Mouse (Mus musculus) G1E-ER4 (cell line): ENCODE data around the gene Ifitm5. TPM values are rescaled to one million over a fixed set of nuclear protein-coding genes. Genes with fewer than 3 reads are reported as not detected.

ENCODE experiments used
- GATA1 ChIP-seq: IDR thresholded peaks from one replicate; pipeline ENCODE4 v1.8.0; 2012; ENCODE audit warnings: low read length, inconsistent platforms
- polyA plus RNA-seq: library from polyadenylated mRNA; stranded (reverse); fragments of >175 nt; gene quantifications from 2 replicates; pipeline ENCODE4 v1.2.3, GENCODE M21; 2012

Gene Ifitm5
- polyA plus RNA-seq, 1 experiment = 0.43 TPM

DNA sequence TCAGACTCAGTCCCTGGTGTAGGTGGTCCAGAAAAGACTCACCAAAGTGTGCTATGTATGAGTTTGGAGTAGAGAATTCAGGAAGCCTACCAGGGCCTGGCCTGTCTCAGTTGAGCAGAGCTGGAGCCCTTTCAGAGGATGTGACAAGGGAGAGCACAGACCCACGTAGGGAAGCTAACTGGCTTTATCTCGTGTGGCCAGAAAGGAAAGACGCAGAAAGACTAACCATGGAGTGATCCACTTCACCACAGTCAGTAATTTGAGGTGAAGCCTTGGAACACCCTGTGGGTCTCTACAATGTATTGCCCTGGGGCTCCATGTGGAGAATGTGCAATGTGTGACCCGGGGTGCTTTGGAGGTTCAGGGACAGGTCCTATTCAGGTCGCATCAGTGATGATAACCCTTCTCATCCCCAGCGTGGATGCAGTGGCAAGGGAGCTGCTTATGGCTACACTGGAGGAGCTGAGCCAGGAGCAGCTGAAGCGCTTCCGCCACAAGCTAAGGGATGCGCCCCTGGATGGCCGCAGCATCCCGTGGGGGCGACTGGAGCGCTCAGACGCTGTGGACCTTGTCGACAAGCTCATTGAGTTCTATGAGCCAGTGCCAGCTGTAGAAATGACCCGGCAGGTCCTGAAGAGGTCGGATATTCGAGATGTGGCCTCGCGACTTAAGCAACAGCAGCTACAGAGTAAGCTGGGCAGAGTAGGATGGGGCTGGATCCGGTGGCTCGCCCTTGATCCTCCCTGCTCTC, 28.7 kb downstream of the Ifitm5 start:
- TF ChIP-seq GATA1 = no peak

- no peak for TF ChIP-seq GATA1
These were observed 29.6 kb downstream of the Ifitm5 start, which contains the start of gene Nlrp6 for GRCm38 (mm10) chr7:140920418-140921029. TSS of gene Nlrp6 (plus strand) at chr7:140920902.

DNA sequence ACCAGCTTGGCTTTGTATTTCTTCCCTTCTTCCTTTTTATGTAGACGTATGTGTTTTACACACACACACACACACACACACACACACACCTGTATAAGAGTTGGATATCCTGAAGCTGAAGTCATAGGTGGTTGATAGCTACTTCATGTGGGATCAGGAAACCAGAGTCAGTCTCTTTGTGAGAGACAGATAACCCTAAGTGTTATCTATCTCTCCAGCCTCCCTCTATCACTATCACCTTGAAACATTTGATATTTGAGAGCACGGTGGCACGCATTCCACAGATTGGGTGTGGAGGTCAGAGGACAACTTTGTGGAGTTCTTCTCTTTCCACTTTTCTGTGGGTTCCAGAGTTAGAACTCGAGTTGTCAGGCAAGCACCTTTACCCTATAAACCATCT, 30.2 kb downstream of the Ifitm5 start:
- TF ChIP-seq GATA1 = peak; percentile 52

DNA sequence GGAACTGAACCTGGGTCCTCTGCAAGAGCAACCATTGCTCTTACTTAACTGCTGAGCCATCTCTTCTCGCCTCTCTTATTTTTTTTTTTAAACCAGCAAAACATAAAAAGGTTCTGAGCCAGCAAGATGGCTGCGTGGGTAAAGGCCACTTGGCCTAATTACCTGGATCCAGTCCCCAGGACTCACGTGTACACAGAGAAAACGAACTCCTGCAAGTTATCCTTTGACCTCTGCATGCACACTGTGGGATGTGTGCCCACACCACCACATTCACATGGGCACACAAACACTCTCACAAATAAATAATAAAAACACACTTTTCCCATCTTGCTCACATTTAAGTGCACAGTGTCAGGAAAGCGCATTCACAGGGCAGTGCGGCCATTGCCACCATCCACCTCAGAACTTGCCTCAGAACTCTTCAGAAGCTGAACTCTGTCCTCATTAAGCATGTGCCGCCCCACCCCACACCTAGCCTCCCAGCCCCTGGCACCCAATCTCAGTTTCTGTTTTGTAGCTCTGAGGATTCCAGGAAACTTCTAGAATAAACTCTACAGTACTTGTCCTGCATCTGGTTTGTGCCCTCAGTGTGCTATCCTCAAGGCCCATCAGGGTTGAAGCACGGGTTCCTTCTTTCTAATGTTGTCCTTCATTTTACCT, 35.9 kb downstream of the Ifitm5 start:
- TF ChIP-seq GATA1 = no peak

DNA sequence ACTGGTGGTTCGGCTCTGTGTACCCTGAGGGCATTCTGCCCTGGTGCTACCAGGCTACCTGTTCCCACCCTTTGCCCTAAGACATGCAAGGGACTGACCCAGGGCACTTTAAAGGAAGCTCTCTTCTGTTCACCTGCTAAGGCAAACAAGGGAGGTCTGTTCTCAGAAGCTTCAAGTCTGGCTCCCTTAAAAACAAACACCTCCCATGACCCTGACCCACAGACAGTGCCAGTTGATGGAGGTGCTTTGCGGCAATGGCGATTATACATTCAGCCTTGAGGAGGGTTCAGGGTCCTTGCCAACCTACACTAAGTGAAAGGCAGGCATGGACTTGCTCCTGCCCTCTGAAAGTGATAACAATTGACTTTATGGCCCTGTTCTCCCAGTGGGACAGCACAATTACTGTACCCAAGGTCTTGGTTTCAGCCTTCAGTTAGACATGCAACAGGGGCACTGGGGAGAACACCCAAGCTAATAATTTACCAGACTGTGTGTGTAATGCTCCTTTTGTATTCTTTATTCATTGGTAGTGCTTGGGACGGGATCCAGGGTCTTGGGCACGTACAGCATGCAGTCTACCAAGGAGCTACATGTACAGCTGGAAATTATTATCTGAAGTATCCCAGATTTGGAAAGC, 37.1 kb downstream of the Ifitm5 start:
- TF ChIP-seq GATA1 = no peak

- no peak for TF ChIP-seq GATA1
These were observed 37.8 kb downstream of the Ifitm5 start for GRCm38 (mm10) chr7:140912293-140912692.

DNA sequence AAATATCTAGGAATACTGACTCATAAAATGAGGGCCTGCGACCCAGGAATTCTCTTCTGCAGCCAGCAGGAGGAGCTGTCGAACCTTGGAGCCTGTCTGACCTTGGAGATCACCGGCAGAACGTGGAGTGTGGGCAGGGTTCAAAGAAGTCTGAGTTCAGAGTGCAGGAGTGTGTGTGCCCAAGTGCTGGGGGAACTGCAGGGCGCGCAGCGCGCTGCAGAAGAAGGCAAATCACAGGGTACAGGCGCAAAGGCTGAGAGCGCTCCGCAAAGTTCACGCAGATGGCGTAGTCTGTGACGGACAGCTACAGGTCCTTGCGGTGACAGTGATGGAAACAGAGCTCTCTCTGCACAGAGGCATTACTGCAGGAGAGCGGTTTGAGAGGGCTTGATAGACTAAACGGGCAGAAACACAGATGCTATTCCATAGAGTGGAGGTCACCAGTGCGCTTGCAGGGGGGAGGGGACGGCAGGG, 41.4 kb downstream of the Ifitm5 start:
- no peak for TF ChIP-seq GATA1

GRCm38 (mm10) chr7:140908181-140908580, 41.9 kb downstream of the Ifitm5 start:
- TF ChIP-seq GATA1 = no peak

DNA sequence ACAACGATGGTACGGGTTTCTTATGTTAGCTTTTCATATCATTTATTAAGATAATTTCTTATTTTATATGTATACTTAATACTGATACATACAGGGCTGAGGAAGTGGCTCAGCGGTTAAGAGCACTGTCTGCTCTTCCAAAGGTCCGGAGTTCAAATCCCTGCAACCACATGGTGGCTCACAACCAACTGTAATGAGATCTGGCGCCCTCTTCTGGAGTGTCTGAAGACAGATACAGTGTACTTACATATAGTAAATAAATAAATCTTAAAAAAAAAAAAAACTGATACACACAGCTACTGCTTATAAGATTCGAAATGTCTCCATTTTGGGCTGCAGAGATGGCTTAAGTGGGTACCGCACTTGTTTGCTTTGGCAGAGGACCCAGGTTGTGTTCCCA, 42.4 kb downstream of the Ifitm5 start:
- no peak for TF ChIP-seq GATA1

DNA sequence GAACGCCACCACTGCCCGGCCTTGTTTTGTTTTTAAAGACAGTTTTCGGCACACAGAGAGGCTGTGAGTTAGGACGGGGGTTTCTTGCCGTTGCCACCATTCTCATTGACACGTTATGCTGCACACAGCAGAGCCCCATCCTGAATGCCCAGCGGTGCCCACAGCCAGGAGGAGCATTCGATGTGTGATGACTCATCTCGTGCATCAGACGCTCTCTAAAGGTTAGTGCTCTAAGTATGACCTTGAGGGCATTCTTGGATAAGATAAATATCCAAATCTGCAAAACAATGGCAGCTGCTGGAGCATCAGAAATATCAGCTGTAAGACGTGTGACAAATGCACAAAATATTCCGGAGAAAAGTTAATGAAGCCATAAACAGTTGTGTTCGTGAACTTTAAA, 43.0 kb downstream of the Ifitm5 start:
- TF ChIP-seq GATA1 = no peak

GRCm38 (mm10) chr7:140905642-140906081, 44.4 kb downstream of the Ifitm5 start:
- no peak for TF ChIP-seq GATA1

- no peak for TF ChIP-seq GATA1
These were observed 46.9 kb downstream of the Ifitm5 start for GRCm38 (mm10) chr7:140903212-140903611.

DNA sequence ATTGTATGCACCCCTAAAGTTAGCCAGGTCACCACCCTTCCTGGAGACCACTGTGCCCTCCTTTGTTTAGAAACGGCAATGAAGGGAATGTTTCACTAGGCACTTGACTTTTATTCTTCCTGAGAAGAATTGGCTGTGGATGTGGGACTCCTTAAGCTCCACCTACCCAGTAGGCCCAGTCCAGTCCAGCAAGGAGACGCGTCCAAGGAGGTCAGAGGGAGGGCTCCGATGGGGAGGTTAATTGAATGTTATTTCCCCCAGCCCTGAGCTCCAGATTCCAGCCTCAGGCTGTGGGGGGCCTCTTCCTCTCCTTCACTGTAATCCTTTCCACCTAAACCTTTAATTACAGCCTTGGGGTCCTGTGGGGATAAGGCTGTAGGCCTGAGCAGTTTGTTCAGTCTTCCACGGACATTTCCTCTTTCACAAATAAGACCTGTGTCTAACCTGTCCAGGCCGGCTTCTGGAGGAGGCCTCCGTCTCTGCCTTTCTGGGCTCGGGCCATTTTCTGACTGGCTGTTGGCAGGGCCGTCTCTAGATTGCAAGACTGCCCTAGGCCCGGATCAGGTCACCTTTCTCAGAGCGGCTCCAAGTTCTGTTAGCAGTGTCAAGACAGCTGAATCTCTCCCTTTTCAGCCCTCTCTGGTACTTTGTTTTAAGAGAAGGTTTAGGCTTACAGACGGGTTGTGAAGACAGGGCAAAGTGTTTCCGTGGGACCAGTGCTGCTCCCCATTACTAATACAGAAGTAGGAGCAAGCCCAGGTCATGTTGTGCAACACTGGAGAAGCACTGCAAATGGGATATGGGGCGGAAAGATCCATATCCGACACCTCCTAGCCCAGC, 47.8 kb downstream of the Ifitm5 start:
- no peak for TF ChIP-seq GATA1

DNA sequence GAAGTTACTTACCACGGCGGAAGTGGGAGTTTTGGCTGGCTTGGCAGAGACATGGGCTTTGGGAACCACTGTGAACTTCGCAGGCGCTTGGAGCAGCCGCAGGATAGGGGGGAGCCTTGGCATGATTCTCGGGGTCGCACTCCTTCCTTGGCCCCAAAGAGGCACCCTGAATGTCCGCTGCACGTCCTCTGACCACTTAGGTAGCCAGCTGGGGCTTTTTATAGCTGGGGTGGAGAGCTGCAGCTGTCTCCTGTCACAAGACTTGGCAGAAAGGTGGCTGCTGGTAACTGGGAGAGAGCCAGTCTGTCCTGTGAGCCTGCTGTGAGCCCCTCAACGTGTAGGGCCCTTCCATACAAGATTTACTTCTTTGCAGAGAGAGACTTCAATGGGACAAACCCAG, 49.9 kb downstream of the Ifitm5 start, which contains the start of gene Cox8b:
Gene Cox8b, minus strand, starts transcription at position 227 of the 400 bp plus-strand sequence.
- no peak for TF ChIP-seq GATA1

DNA sequence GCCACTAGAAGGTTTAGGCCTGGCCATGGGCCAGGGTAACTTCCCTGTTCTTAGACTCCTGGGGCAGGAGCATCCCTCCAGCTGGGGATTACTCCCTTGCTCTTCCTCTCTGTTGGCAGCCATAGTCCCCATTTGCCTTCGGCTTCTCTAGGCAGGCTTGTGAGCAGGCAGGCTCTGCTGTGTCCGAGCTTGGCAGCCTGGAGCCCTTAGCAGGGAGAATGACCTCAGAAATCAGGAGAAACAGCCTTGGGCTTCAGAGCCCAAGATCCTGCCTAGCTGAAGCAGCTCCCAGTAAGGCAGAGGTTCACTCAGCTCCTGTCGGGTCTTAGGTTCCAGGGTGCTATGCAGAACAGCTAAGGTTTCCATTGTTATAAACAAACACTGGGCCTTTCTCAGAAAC, 51.0 kb downstream of the Ifitm5 start:
- TF ChIP-seq GATA1 = no peak

Other genes starting within 250 kb of the Ifitm5 start
- not detected in 2 replicates for gene Cyp2e1, start 186.6 kb downstream of the Ifitm5 start, polyA plus RNA-seq
- gene Syce1, start 162.4 kb downstream of the Ifitm5 start, polyA plus RNA-seq = not detected in 2 replicates
- gene Zfp941, start 128.1 kb downstream of the Ifitm5 start, polyA plus RNA-seq = not detected in 2 replicates
- gene Urah, start 115.3 kb downstream of the Ifitm5 start, polyA plus RNA-seq = not detected in 2 replicates
- not detected in 2 replicates for gene Scgb1c1, start 104.7 kb downstream of the Ifitm5 start, polyA plus RNA-seq
- gene Odf3, start 102.5 kb downstream of the Ifitm5 start, polyA plus RNA-seq = 0.06 TPM in 1 of 2 replicates, not detected in the other
- gene Gm45785, start 94.0 kb downstream of the Ifitm5 start, polyA plus RNA-seq = 0.18 and 0.99 TPM in 2 replicates
- gene Ric8a, start 93.3 kb downstream of the Ifitm5 start, polyA plus RNA-seq = 39.1 and 49.2 TPM in 2 replicates
- 3.2 and 3.9 TPM in 2 replicates for gene Bet1l, start 92.7 kb downstream of the Ifitm5 start, polyA plus RNA-seq
- 50.0 and 92.4 TPM in 2 replicates for gene Psmd13, start 68.3 kb downstream of the Ifitm5 start, polyA plus RNA-seq
- gene Sirt3, start 68.0 kb downstream of the Ifitm5 start, polyA plus RNA-seq = 25.4 and 38.9 TPM in 2 replicates
- not detected in 2 replicates for gene Cox8b, start 49.8 kb downstream of the Ifitm5 start, polyA plus RNA-seq
- gene Nlrp6, start 29.4 kb downstream of the Ifitm5 start, polyA plus RNA-seq = not detected in 2 replicates
- 6.3 and 7.2 TPM in 2 replicates for gene Pgghg, start 8.9 kb downstream of the Ifitm5 start, polyA plus RNA-seq
- not detected in 2 replicates for gene Gm45717, start 5.6 kb upstream of the Ifitm5 start, polyA plus RNA-seq
- 234 and 285 TPM in 2 replicates for gene Ifitm2, start 5.7 kb upstream of the Ifitm5 start, polyA plus RNA-seq
- gene Ifitm1, start 16.9 kb upstream of the Ifitm5 start, polyA plus RNA-seq = 0.08 and 0.26 TPM in 2 replicates
- gene Ifitm3, start 60.5 kb upstream of the Ifitm5 start, polyA plus RNA-seq = not detected in 2 replicates
- not detected in 2 replicates for gene Ifitm6, start 67.6 kb upstream of the Ifitm5 start, polyA plus RNA-seq
- gene Gm17387, start 78.8 kb upstream of the Ifitm5 start, polyA plus RNA-seq = not detected in 2 replicates
- gene B4galnt4, start 110.8 kb upstream of the Ifitm5 start, polyA plus RNA-seq = not detected in 2 replicates
- gene Pkp3, start 127.9 kb upstream of the Ifitm5 start, polyA plus RNA-seq = 0.05 TPM in 1 of 2 replicates, not detected in the other
- 7.2 and 9.5 TPM in 2 replicates for gene Sigirr, start 150.3 kb upstream of the Ifitm5 start, polyA plus RNA-seq
- not detected in 2 replicates for gene Ano9, start 167.5 kb upstream of the Ifitm5 start, polyA plus RNA-seq
- 49.9 and 62.6 TPM in 2 replicates for gene Ptdss2, start 172.1 kb upstream of the Ifitm5 start, polyA plus RNA-seq
- 1.5 and 14.6 TPM in 2 replicates for gene Rnh1, start 222.6 kb upstream of the Ifitm5 start, polyA plus RNA-seq
- gene Hras, start 243.7 kb upstream of the Ifitm5 start, polyA plus RNA-seq = 46.6 and 52.7 TPM in 2 replicates
- gene Lrrc56, start 243.9 kb upstream of the Ifitm5 start, polyA plus RNA-seq = 2.4 and 3.1 TPM in 2 replicates